Mouse (Mus musculus) liver, adult (tissue): ENCODE results near the gene Vmn1r53.
"Not testable (repeated sequence)": the region's sequence is repeated elsewhere in the genome, so short reads cannot be mapped to it uniquely, and the experiment has no call there.

Experiments
- GATA4 ChIP-seq: IDR thresholded peaks from 2 replicates; pipeline ENCODE4 v1.6.1; 2014; ENCODE audit warnings: mild to moderate bottlenecking, low read length; ENCODE audit not compliant: insufficient replicate concordance

Gene Vmn1r53

DNA sequence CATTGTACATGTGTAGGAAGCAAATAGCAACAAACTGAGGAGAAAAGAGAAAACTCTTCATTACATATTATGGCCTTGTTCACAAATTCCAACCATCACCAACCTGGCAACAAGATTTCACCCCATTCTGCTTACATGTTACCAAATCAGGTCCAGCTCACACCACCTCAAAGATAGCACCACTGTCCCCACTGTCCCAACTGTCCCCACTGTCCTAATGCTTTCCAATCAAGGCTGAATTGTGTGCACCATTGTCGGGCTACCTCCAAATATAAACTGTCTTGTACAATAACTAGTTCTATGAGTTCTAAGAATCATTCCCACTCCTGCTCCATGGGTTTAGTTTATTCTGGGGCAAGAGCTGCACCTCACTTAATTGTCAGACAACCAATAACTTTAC, at the start of gene Vmn1r53:
TSS of gene Vmn1r53 (minus strand) at position 101 of the 400 bp plus-strand sequence.
- no peak for TF ChIP-seq GATA4

DNA sequence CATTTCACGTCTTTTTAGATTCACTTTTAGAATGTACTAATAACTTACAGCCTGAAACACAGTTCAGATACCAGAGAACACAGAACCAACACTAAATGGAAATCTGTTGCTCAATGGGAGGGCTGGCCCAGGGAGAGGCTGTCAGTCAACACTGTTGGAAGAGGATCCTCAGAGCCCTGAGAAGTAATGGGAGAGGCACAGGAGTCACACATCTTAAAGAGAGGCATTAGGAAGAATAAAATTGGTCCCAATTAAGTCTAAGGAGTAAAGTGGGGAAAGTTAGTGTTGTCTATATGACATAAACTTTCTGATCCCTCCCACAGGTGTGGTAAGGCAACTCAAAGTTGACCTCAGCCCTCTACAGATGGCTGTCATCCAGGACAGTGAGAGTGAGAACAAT, 21.8 kb upstream of the Vmn1r53 start, which contains the start of gene Vmn1r54:
TSS of gene Vmn1r54 (plus strand) at position 301 of the 400 bp plus-strand sequence.
- no peak for TF ChIP-seq GATA4

- no peak for TF ChIP-seq GATA4
Observed at GRCm38 (mm10) chr6:90244019-90244418, 19.8 kb upstream of the Vmn1r53 start.

GRCm38 (mm10) chr6:90232681-90233080, 8.4 kb upstream of the Vmn1r53 start:
- TF ChIP-seq GATA4 = no peak

DNA sequence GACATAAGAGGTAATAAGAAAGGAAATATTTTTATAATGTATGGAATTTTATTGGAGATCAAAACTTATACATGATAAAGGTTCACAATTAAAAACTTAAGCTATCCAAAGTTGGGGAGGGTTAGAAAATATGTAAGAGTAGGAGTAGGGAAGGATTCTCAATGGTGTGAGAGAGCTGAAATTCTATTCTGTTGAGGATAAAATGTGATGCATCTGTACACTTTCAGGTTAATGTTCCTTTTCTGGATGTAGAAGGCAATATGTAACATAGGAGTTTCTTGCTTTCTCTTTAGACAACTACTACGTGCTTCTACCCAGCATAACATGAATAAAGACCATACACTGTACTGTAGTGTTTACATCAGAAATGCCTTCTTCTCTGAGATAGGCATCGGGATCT, 21.7 kb downstream of the Vmn1r53 start, which contains the start of gene V1ra8:
TSS of gene V1ra8 (plus strand) at position 301 of the 400 bp plus-strand sequence.
- TF ChIP-seq GATA4 = not testable (repeated sequence)

GRCm38 (mm10) chr6:90174508-90174907, 49.7 kb downstream of the Vmn1r53 start, which contains the start of gene Vmn1r52:
Gene Vmn1r52, plus strand, starts transcription at chr6:90174808.
- no peak for TF ChIP-seq GATA4
